Mouse (Mus musculus) heart, embryonic 16.5 days (tissue): ENCODE results near the gene Pcgf2. TPM values are rescaled to one million over a fixed set of nuclear protein-coding genes. Genes with fewer than 3 reads are reported as not detected.
"Not testable (repeated sequence)": the region's sequence is repeated elsewhere in the genome, so short reads cannot be mapped to it uniquely, and the experiment has no call there.

Source experiments
- ATAC-seq: fragments of 200-750 bp; cut with Nextera tagmentation; replicated peaks from 2 replicates; pipeline ENCODE4 v1.8.0; 2017; ENCODE audit warnings: moderate number of reproducible peaks; ENCODE audit not compliant: insufficient read depth, low FRiP score; ENCODE audit errors: extremely low read depth
- H3K27ac ChIP-seq: fragments of 300-500 bp; sonication (generic); 2 replicates; pipeline ENCODE4 v1.5.1; 2014; ENCODE audit warnings: mild to moderate bottlenecking, low read length, control low read depth, moderate library complexity
- H3K27me3 ChIP-seq: fragments of 300-500 bp; sonication (generic); 2 replicates; pipeline ENCODE4 v1.6.1; 2014; ENCODE audit warnings: low read length, mixed read lengths; ENCODE audit not compliant: control insufficient read depth, insufficient read depth
- H3K36me3 ChIP-seq: fragments of 300-500 bp; sonication (generic); 2 replicates; pipeline ENCODE4 v1.6.1; 2014; ENCODE audit not compliant: control insufficient read depth, insufficient read depth
- H3K4me1 ChIP-seq: fragments of 300-500 bp; sonication (generic); 2 replicates; pipeline ENCODE4 v1.6.1; 2014; ENCODE audit warnings: low read length, mixed read lengths; ENCODE audit not compliant: control insufficient read depth, insufficient read depth
- H3K4me2 ChIP-seq: fragments of 300-500 bp; sonication (generic); 2 replicates; pipeline ENCODE4 v1.6.1; 2014; ENCODE audit warnings: low read depth, mild to moderate bottlenecking, control low read depth, low read length
- H3K4me3 ChIP-seq: fragments of 300-500 bp; sonication (generic); 2 replicates; pipeline ENCODE4 v1.5.1; 2014; ENCODE audit warnings: mild to moderate bottlenecking, control low read depth, low read length
- H3K9ac ChIP-seq: fragments of 300-500 bp; sonication (generic); 2 replicates; pipeline ENCODE4 v1.6.1; 2014; ENCODE audit warnings: low read length, control low read depth
- H3K9me3 ChIP-seq: fragments of 300-500 bp; sonication (generic); replicated peaks from 2 replicates; pipeline ENCODE4 v1.6.1; 2016; ENCODE audit warnings: low read length; ENCODE audit not compliant: control insufficient read depth
- WGBS: fragments of 180-500 bp; shearing (Covaris S2); extraction: QIAGEN DNeasy Blood & Tissue Kit; methylation state at CpG from one replicate; pipeline ENCODE4 v1.1.7; 2014; 5-methylcytosine and 5-hydroxymethylcytosine counted together
- polyA plus RNA-seq: library from polyadenylated mRNA; unstranded; fragments of >200 nt; fragmentation: Nextera tagmentation; extraction: Ambion mirVana; gene quantifications from 2 replicates; pipeline ENCODE4 v1.2.1, GENCODE M21; 2015

Pcgf2 gene
- polyA plus RNA-seq, 1 experiment from 2014 or later: 11.4 TPM

DNA sequence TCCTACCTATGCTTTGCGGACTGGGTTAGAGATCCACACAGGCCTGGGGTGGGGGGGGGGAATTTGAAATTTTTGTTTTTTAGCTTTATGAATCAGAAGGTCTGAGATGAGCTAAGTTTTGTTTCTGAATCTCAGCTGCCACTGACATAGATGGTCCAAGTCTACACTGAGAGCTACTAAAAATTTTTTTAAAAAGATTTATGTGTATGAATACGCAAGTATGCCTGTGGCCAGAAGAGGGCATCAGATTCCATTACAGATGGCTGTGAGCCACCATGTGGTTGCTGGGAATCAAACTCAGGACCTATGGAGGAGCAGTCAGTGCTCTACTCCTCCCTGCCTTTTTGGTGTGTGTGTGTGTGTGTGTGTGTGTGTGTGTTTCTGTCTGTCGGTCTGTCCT, 14.1 kb upstream of the Pcgf2 start:
- Histone ChIP-seq H3K4me3 (no peak overlapping the region), H3K36me3 (peaks cover 11% of the 10 kb centered on the region), H3K27ac (no peak overlapping the region), H3K9ac (no peak overlapping the region), H3K9me3 (no peaks in the 10 kb centered on the region), H3K27me3 (no peaks in the 10 kb centered on the region), H3K4me2 (no peak overlapping the region), H3K4me1 (peaks cover 13% of the 10 kb centered on the region; the same call in 1 of the 2 replicates)
- 96% methylated on average over 3 of the region's 3 CpGs for WGBS
- ATAC-seq: no peak

DNA sequence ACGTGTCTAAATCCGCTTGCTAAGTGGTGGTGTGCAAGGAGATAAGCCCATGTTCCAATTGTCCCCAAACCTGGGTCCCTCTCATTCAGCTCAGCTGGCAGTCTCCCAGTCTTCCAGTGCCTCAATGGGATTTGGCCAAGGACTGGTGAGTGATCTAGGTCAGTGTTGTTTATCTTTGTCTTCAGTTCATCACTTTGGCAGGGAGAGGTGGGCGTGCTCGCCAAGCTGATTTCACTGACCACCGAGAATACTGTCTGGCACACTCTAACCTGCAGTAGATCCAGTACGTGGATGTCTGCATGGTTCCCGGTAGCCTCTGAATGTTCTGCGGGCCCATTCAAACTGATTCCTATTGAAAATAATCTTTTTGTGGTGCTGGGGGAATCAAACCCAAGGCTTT, 13.6 kb upstream of the Pcgf2 start:
- Histone ChIP-seq H3K9ac (no peak overlapping the region), H3K36me3 (peaks cover 15% of the 10 kb centered on the region), H3K4me1 (peaks cover 13% of the 10 kb centered on the region; the same call in 1 of the 2 replicates), H3K4me3 (no peak overlapping the region), H3K27ac (no peak overlapping the region), H3K9me3 (no peaks in the 10 kb centered on the region), H3K4me2 (no peak overlapping the region), H3K27me3 (no peaks in the 10 kb centered on the region)
- no peak for ATAC-seq
- WGBS: 61% methylated on average over 8 of the region's 8 CpGs

DNA sequence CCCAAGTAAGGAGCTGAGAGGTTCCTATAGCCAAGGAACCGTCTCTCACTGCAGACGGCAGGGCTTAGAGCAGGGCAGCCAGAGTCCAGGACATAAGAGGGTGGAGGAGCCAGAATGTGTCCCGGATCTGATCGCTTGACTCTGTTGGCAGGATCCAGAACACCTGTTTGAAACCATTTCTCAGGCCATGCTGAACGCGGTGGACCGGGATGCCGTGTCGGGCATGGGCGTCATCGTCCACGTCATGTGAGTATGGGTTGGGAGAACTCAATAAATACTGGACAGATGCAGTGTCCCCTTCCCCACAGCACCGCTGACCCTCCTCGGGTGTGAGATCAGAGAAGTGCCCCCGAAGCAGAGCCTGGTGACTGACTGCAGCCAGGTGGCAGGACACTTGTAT, 12.0 kb upstream of the Pcgf2 start:
- Histone ChIP-seq H3K4me2 (no peak overlapping the region), H3K36me3 (peaks cover 24% of the 10 kb centered on the region), H3K9me3 (no peaks in the 10 kb centered on the region), H3K27ac (no peak overlapping the region), H3K4me3 (no peak overlapping the region), H3K9ac (no peak overlapping the region), H3K4me1 (peaks cover 13% of the 10 kb centered on the region; the same call in 1 of the 2 replicates), H3K27me3 (no peaks in the 10 kb centered on the region)
- no peak for ATAC-seq
- 92% methylated on average over 15 of the region's 15 CpGs for WGBS

GRCm38 (mm10) chr11:97711200-97711900, 11.1 kb upstream of the Pcgf2 start:
- Histone ChIP-seq H3K36me3 (peaks cover 31% of the 10 kb centered on the region), H3K27me3 (no peaks in the 10 kb centered on the region), H3K27ac (no peak overlapping the region), H3K4me3 (no peak overlapping the region), H3K9me3 (no peaks in the 10 kb centered on the region), H3K9ac (no peak overlapping the region), H3K4me2 (no peak overlapping the region), H3K4me1 (peaks cover 11% of the 10 kb centered on the region; the same call in 1 of the 2 replicates)
- WGBS: 75% methylated on average over 13 of the region's 13 CpGs
- ATAC-seq: no peak

DNA sequence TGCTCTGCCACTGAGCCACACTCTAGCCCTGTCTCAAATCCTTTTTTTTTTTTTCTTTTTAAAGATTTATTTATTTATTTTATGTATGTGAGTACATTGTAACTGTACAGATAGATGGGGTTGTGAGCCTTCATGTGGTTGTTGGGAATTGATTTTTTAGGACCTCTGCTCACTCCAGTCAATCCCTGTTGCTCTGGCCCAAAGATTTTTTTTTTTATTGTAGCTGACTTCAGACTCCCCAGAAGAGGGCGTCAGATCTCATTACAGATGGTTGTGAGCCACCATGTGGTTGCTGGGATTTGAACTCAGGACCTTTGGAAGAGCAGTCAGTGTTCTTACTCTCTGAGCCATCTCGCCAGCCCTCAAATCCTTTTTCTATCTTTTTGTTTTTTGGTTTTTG, 9.8 kb upstream of the Pcgf2 start:
- 70% methylated on average over 2 of the region's 2 CpGs for WGBS
- H3K4me3 ChIP-seq, H3K9me3 ChIP-seq, ATAC-seq, H3K9ac ChIP-seq, H3K27me3 ChIP-seq, H3K27ac ChIP-seq, H3K4me2 ChIP-seq: not testable (repeated sequence)
- Histone ChIP-seq H3K36me3 (peaks cover 29% of the 10 kb centered on the region), H3K4me1 (peaks cover 10% of the 10 kb centered on the region; the same call in 1 of the 2 replicates)

- Histone ChIP-seq H3K9me3 (no peaks in the 10 kb centered on the region), H3K27me3 (no peaks in the 10 kb centered on the region), H3K4me1 (peaks cover 24% of the 10 kb centered on the region), H3K4me3 (peak within 1 kb of the TSS; percentile 95), H3K36me3 (peaks cover 14% of the 10 kb centered on the region), H3K9ac (peak within 1 kb of the TSS; percentile 93), H3K27ac (peak within 1 kb of the TSS; percentile 89), H3K4me2 (peak within 1 kb of the TSS; percentile 89)
- WGBS: under 1% methylated on average over 35 of the region's 35 CpGs
- peak; percentile 86 for ATAC-seq
These were observed 2.9 kb upstream of the Pcgf2 start, which contains the start of gene Psmb3 for GRCm38 (mm10) chr11:97703039-97703826. Gene Psmb3, plus strand, starts transcription at chr11:97703399.

DNA sequence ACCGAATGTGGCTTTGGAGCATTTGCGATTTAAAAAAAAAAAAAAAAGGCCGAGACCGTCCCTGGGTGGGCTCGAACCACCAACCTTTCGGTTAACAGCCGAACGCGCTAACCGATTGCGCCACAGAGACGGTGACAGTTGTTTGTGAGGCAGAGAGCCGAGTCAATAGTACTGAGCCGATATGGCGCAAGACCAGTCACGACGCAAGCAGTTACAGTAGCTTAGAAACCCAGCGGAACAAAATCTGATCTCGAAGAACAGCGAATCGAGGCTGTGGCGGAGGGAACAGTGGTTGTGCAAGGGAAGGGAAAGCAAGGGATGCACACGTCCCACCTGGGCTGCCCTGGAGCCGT, 2.1 kb upstream of the Pcgf2 start:
- Histone ChIP-seq H3K9ac (peak overlapping the region; percentile 70), H3K9me3 (no peaks in the 10 kb centered on the region), H3K4me2 (peak overlapping the region; percentile 78), H3K27me3 (no peaks in the 10 kb centered on the region), H3K4me3 (peak overlapping the region; percentile 95), H3K36me3 (peaks cover 8% of the 10 kb centered on the region), H3K27ac (peak overlapping the region; percentile 89), H3K4me1 (peaks cover 32% of the 10 kb centered on the region)
- 0 out of 2 replicates have a peak, but pooled peaks have one; percentile 0 for ATAC-seq
- under 1% methylated on average over 24 of the region's 24 CpGs for WGBS

GRCm38 (mm10) chr11:97701581-97702392, 1.5 kb upstream of the Pcgf2 start:
- peak overlapping the region; percentile 95 for H3K4me3 ChIP-seq
- no peak for ATAC-seq
- peaks cover 2% of the 10 kb centered on the region for H3K36me3 ChIP-seq
- H3K9me3 ChIP-seq: no peaks in the 10 kb centered on the region
- WGBS: 49% methylated on average over 15 of the region's 15 CpGs
- peak overlapping the region; percentile 78 for H3K4me2 ChIP-seq
- H3K9ac ChIP-seq: peak overlapping the region; percentile 42; the same call in 1 of the 2 replicates
- no peaks in the 10 kb centered on the region for H3K27me3 ChIP-seq
- H3K4me1 ChIP-seq: peaks cover 38% of the 10 kb centered on the region
- no peak overlapping the region; the same call in 1 of the 2 replicates for H3K27ac ChIP-seq
